Mouse (Mus musculus): Measurements from ENCODE around the gene Wbp11. TPM values are rescaled to one million over a fixed set of nuclear protein-coding genes. Genes with fewer than 3 reads are reported as not detected.
A peak's percentile ranks its signal among the peaks of the same experiment; 100 is the strongest.

The Wbp11 gene
- polyA plus RNA-seq, 1 experiment from 2014 or later = 39.8 TPM

GRCm38 (mm10) chr6:136831712-136832111, 3.7 kb upstream of the Wbp11 start:
- no peak for DNase-seq (ENCODE audit: low spot score)
- 67% methylated on average over 5 of the region's 5 CpGs for WGBS
- H3K9me3 ChIP-seq (ENCODE audit: control insufficient read depth, low read length) = no peaks in the 10 kb centered on the region
- H3K27me3 ChIP-seq (ENCODE audit: control insufficient read depth, insufficient read depth, low read length) = no peaks in the 10 kb centered on the region
- no peak for TF ChIP-seq CTCF (IDR thresholded peaks at IDR 0.05; ENCODE audit: low read depth)
- no peak for TF ChIP-seq EP300 (optimal IDR thresholded peaks at IDR 0.05)
- H3K36me3 ChIP-seq (ENCODE audit: control insufficient read depth, insufficient read depth, low read length) = no peaks in the 10 kb centered on the region
- ATAC-seq (ENCODE audit: low FRiP score, low TSS enrichment) = no peak
- H3K27ac ChIP-seq (replicated peaks) = no peak overlapping the region
- peaks cover 2% of the 10 kb centered on the region; the same call in 1 of the 2 replicates for H3K4me1 ChIP-seq (replicated peaks; ENCODE audit: control insufficient read depth, insufficient read depth)
- H3K4me2 ChIP-seq (replicated peaks; ENCODE audit: low read depth) = no peak overlapping the region
- no peak overlapping the region for H3K9ac ChIP-seq (ENCODE audit: low read length)
- no peak overlapping the region for H3K4me3 ChIP-seq (ENCODE audit: low read depth, low read length)

DNA sequence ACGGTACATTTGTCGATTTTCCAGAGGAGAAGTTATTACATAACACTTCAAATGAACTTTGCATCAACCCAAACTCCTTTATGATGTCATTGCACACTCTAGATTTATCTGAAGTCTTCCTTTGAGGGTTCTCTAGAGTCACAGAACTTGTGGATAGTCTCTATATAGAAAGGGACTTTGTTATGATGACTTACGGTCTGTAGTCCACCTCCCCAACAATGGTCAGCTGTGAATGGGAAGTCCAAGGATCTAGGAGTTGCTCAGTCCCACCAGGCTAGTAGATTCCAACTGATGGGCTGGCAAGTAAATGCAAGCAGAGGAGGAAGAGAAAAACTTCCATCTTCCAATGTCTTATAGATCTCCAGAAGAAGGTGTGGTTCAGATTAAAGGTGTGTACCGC, 648 bp upstream of the Wbp11 start:
- no peaks in the 10 kb centered on the region for H3K27me3 ChIP-seq (ENCODE audit: control insufficient read depth, insufficient read depth, low read length)
- ATAC-seq (ENCODE audit: low FRiP score, low TSS enrichment) = no peak
- H3K4me3 ChIP-seq (ENCODE audit: low read depth, low read length) = peak overlapping the region; percentile 39
- TF ChIP-seq EP300 (optimal IDR thresholded peaks at IDR 0.05) (no peak), CTCF (IDR thresholded peaks at IDR 0.05; ENCODE audit: low read depth) (no peak)
- peak overlapping the region; percentile 54 for H3K4me2 ChIP-seq (replicated peaks; ENCODE audit: low read depth)
- no peaks in the 10 kb centered on the region for H3K9me3 ChIP-seq (ENCODE audit: control insufficient read depth, low read length)
- no peak for DNase-seq (ENCODE audit: low spot score)
- no peak overlapping the region for H3K9ac ChIP-seq (ENCODE audit: low read length)
- WGBS = 33% methylated on average over 4 of the region's 4 CpGs
- H3K36me3 ChIP-seq (ENCODE audit: control insufficient read depth, insufficient read depth, low read length) = peaks cover 12% of the 10 kb centered on the region; the same call in 1 of the 2 replicates
- H3K4me1 ChIP-seq (replicated peaks; ENCODE audit: control insufficient read depth, insufficient read depth) = peaks cover 2% of the 10 kb centered on the region; the same call in 1 of the 2 replicates
- H3K27ac ChIP-seq (replicated peaks) = 0 out of 2 replicates have a peak overlapping the region, but pooled peaks have one; percentile 45

DNA sequence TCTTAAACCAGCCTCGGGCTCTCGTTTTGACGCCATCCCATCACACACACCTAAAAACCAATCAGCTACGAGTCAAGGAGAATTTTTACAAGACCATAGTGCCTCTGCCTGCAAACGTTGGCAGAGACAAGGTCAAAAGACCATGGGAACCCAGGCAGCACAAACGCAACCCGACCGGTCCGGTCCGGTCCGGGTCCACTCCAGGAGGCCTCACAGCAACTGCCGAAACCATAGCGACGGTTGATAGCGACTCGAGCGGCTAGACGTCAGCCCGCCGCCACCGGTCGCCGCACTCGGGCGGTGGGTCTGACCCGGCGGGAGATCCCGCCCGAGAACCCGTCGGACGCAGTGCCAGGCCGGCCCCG, 535 bp downstream of the Wbp11 start, which contains the start of gene BC049715:
Gene BC049715 (plus strand): TSS at position 111 of the 365 bp plus-strand sequence.
- peak within 1 kb of the TSS; percentile 99 for H3K4me3 ChIP-seq (ENCODE audit: low read depth, low read length)
- H3K9ac ChIP-seq (ENCODE audit: low read length) = peak within 1 kb of the TSS; percentile 99
- peaks cover 19% of the 10 kb centered on the region; the same call in 1 of the 2 replicates for H3K36me3 ChIP-seq (ENCODE audit: control insufficient read depth, insufficient read depth, low read length)
- no peak for DNase-seq (ENCODE audit: low spot score)
- TF ChIP-seq CTCF (IDR thresholded peaks at IDR 0.05; ENCODE audit: low read depth) (no peak), EP300 (optimal IDR thresholded peaks at IDR 0.05) (no peak)
- H3K4me2 ChIP-seq (replicated peaks; ENCODE audit: low read depth) = peak within 1 kb of the TSS; percentile 55
- H3K4me1 ChIP-seq (replicated peaks; ENCODE audit: control insufficient read depth, insufficient read depth) = peaks cover 2% of the 10 kb centered on the region; the same call in 1 of the 2 replicates
- WGBS = 0% methylated on average over 34 of the region's 34 CpGs
- H3K27ac ChIP-seq (replicated peaks) = peak within 1 kb of the TSS; percentile 86
- peak; percentile 53 for ATAC-seq (ENCODE audit: low FRiP score, low TSS enrichment)
- H3K9me3 ChIP-seq (ENCODE audit: control insufficient read depth, low read length) = no peaks in the 10 kb centered on the region
- H3K27me3 ChIP-seq (ENCODE audit: control insufficient read depth, insufficient read depth, low read length) = no peaks in the 10 kb centered on the region

DNA sequence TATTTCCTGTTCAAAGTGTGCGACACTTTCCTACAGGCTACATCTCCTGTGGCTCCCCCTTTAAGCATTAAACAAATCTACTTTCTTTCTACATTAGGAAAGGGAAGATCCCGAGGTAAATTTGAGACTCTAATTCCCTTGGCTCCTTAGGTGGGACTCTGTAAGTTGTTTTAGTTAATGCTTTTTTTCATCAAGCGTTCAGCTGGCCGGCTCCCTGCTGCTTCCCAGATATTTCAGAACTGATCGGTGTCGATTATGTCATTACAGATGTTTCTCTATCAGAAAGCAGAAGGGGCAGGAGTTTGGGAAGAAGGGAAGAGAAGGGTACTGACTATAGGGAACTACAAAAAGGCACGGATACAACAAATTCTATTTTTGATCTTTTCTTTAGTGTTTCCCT, 917 bp downstream of the Wbp11 start:
- H3K9me3 ChIP-seq (ENCODE audit: control insufficient read depth, low read length) = no peaks in the 10 kb centered on the region
- no peaks in the 10 kb centered on the region for H3K27me3 ChIP-seq (ENCODE audit: control insufficient read depth, insufficient read depth, low read length)
- H3K4me2 ChIP-seq (replicated peaks; ENCODE audit: low read depth) = peak overlapping the region; percentile 55
- peaks cover 19% of the 10 kb centered on the region; the same call in 1 of the 2 replicates for H3K36me3 ChIP-seq (ENCODE audit: control insufficient read depth, insufficient read depth, low read length)
- WGBS = 9% methylated on average over 7 of the region's 7 CpGs
- ATAC-seq (ENCODE audit: low FRiP score, low TSS enrichment) = no peak
- peak overlapping the region; percentile 99 for H3K9ac ChIP-seq (ENCODE audit: low read length)
- H3K4me3 ChIP-seq (ENCODE audit: low read depth, low read length) = peak overlapping the region; percentile 99
- peak overlapping the region; percentile 86; the same call in 1 of the 2 replicates for H3K27ac ChIP-seq (replicated peaks)
- no peak for DNase-seq (ENCODE audit: low spot score)
- peaks cover 2% of the 10 kb centered on the region; the same call in 1 of the 2 replicates for H3K4me1 ChIP-seq (replicated peaks; ENCODE audit: control insufficient read depth, insufficient read depth)
- no peak for TF ChIP-seq EP300 (optimal IDR thresholded peaks at IDR 0.05)
- no peak for TF ChIP-seq CTCF (IDR thresholded peaks at IDR 0.05; ENCODE audit: low read depth)

GRCm38 (mm10) chr6:136824987-136825386, 3.0 kb downstream of the Wbp11 start:
- Histone ChIP-seq H3K9me3 (ENCODE audit: control insufficient read depth, low read length) (no peaks in the 10 kb centered on the region), H3K9ac (ENCODE audit: low read length) (no peak overlapping the region), H3K4me2 (replicated peaks; ENCODE audit: low read depth) (no peak overlapping the region), H3K4me1 (replicated peaks; ENCODE audit: control insufficient read depth, insufficient read depth) (peaks cover 2% of the 10 kb centered on the region; the same call in 1 of the 2 replicates), H3K4me3 (ENCODE audit: low read depth, low read length) (no peak overlapping the region), H3K27me3 (ENCODE audit: control insufficient read depth, insufficient read depth, low read length) (no peaks in the 10 kb centered on the region), H3K36me3 (ENCODE audit: control insufficient read depth, insufficient read depth, low read length) (peaks cover 36% of the 10 kb centered on the region), H3K27ac (replicated peaks) (no peak overlapping the region)
- no peak for DNase-seq (ENCODE audit: low spot score)
- no peak for TF ChIP-seq CTCF (IDR thresholded peaks at IDR 0.05; ENCODE audit: low read depth)
- no peak for TF ChIP-seq EP300 (optimal IDR thresholded peaks at IDR 0.05)
- no peak for ATAC-seq (ENCODE audit: low FRiP score, low TSS enrichment)
- WGBS = 87% methylated on average over 8 of the region's 8 CpGs

DNA sequence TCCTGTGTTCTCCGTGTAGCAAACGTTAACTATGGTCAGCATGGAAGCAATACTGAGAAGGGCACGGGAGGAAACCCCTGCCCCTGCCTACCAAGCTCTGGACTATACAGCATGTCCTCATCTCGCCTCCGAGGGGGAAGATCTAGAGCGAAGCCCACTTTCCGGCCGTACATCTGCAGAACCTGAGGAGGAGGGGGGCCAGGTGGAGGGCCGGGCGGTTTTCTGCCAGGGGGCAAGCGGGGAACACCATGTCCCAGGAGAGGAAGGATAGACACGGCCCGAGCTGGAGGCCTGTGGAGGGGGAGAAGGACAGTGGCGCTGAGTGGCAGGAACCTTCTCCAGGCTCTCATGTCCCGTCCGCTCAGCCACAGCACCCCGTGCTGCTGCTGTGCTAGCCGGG, 6.9 kb downstream of the Wbp11 start:
- Histone ChIP-seq H3K27me3 (ENCODE audit: control insufficient read depth, insufficient read depth, low read length) (no peaks in the 10 kb centered on the region), H3K4me1 (replicated peaks; ENCODE audit: control insufficient read depth, insufficient read depth) (no peaks in the 10 kb centered on the region), H3K4me2 (replicated peaks; ENCODE audit: low read depth) (no peak overlapping the region), H3K9me3 (ENCODE audit: control insufficient read depth, low read length) (no peaks in the 10 kb centered on the region), H3K9ac (ENCODE audit: low read length) (no peak overlapping the region), H3K36me3 (ENCODE audit: control insufficient read depth, insufficient read depth, low read length) (peaks cover 47% of the 10 kb centered on the region), H3K27ac (replicated peaks) (no peak overlapping the region), H3K4me3 (ENCODE audit: low read depth, low read length) (no peak overlapping the region)
- ATAC-seq (ENCODE audit: low FRiP score, low TSS enrichment) = no peak
- no peak for TF ChIP-seq CTCF (IDR thresholded peaks at IDR 0.05; ENCODE audit: low read depth)
- no peak for TF ChIP-seq EP300 (optimal IDR thresholded peaks at IDR 0.05)
- no peak for DNase-seq (ENCODE audit: low spot score)
- WGBS = 94% methylated on average over 15 of the region's 18 CpGs

All from stomach, postnatal 0 days (tissue).